Mouse (Mus musculus) layer of hippocampus, postnatal 10 days (tissue): ENCODE data around the gene Ncoa5. TPM values are rescaled to one million over a fixed set of nuclear protein-coding genes. Genes with fewer than 3 reads are reported as not detected.

Source experiments
- DNase-seq, 2 experiments: peaks; one replicate each; pipeline ENCODE4 v3.0.0; 2021; ENCODE audit warnings: low spot score in 2 of 2
- total RNA-seq, 2 experiments: library from RNA; stranded (reverse); gene quantifications; 2 replicates each; pipeline ENCODE4 v1.2.3; 2021

Ncoa5 gene
- total RNA-seq, 2 experiments from 2014 or later, result 55.8 to 57.6 TPM

GRCm38 (mm10) chr2:164995976-164996375 lies 38.7 kb downstream of the Ncoa5 start:
- DNase-seq, result no peak

GRCm38 (mm10) chr2:164994659-164995428 lies 39.8 kb downstream of the Ncoa5 start:
- DNase-seq, result no peak

- DNase-seq, result no peak
These were observed 40.5 kb downstream of the Ncoa5 start for GRCm38 (mm10) chr2:164994156-164994555.

GRCm38 (mm10) chr2:164991808-164992207 lies 42.9 kb downstream of the Ncoa5 start:
- DNase-seq, result no peak

- DNase-seq, result no peak
These were observed 43.6 kb downstream of the Ncoa5 start for GRCm38 (mm10) chr2:164991111-164991510.

GRCm38 (mm10) chr2:164988777-164989176 lies 45.9 kb downstream of the Ncoa5 start:
- no peak for DNase-seq

GRCm38 (mm10) chr2:164986371-164987027 lies 48.2 kb downstream of the Ncoa5 start:
- no peak for DNase-seq

GRCm38 (mm10) chr2:164985962-164986361 lies 48.7 kb downstream of the Ncoa5 start:
- DNase-seq, result no peak

GRCm38 (mm10) chr2:164979749-164980148 lies 54.9 kb downstream of the Ncoa5 start:
- DNase-seq, result no peak

- DNase-seq, result no peak
These were observed 59.1 kb downstream of the Ncoa5 start for GRCm38 (mm10) chr2:164975611-164976010.

GRCm38 (mm10) chr2:164972646-164973045 lies 62.0 kb downstream of the Ncoa5 start:
- no peak for DNase-seq

- DNase-seq, result peak in 1 of 2 experiments; percentile 62
These were observed 64.0 kb downstream of the Ncoa5 start for GRCm38 (mm10) chr2:164970631-164971196.

- peak; percentile 38 to 54 for DNase-seq
These were observed 65.3 kb downstream of the Ncoa5 start for GRCm38 (mm10) chr2:164969348-164969781.

GRCm38 (mm10) chr2:164968451-164968851 lies 66.2 kb downstream of the Ncoa5 start:
- DNase-seq, result peak; percentile 71 to 78

GRCm38 (mm10) chr2:164967761-164968440 lies 66.8 kb downstream of the Ncoa5 start:
- peak; percentile 68 to 70 for DNase-seq

- peak in 1 of 2 experiments; percentile 41 for DNase-seq
These were observed 67.5 kb downstream of the Ncoa5 start for GRCm38 (mm10) chr2:164967193-164967592.

GRCm38 (mm10) chr2:164966381-164966780 lies 68.3 kb downstream of the Ncoa5 start:
- no peak for DNase-seq

- DNase-seq, result no peak
These were observed 69.7 kb downstream of the Ncoa5 start for GRCm38 (mm10) chr2:164964981-164965380.

GRCm38 (mm10) chr2:164964242-164964894 lies 70.3 kb downstream of the Ncoa5 start:
- DNase-seq, result peak; percentile 68 to 78

- DNase-seq, result no peak
These were observed 72.5 kb downstream of the Ncoa5 start for GRCm38 (mm10) chr2:164962183-164962580.
